Mouse (Mus musculus) left cerebral cortex, postnatal 14 days (tissue): ENCODE results near the gene Kcnk4. TPM values are rescaled to one million over a fixed set of nuclear protein-coding genes. Genes with fewer than 3 reads are reported as not detected.
"Not testable (repeated sequence)": the region's sequence is repeated elsewhere in the genome, so short reads cannot be mapped to it uniquely, and the experiment has no call there.

Experiments used
- DNase-seq, 2 experiments: peaks; one replicate each; pipeline ENCODE4 v3.0.0; 2021 to 2022; ENCODE audit warnings: low spot score in 2 of 2, mixed read lengths in 1 of 2
- intact Hi-C: fragments of 180-260 bp; cut with DNase I; formaldehyde crosslinking; loops from one replicate; pipeline ENCODE4 v1.15.1; 2025
- microRNA-seq, 2 experiments: library from miRNA; unstranded; fragments of <30 nt; microRNA quantifications; one replicate each; pipeline ENCODE4 v1.2.0; 2022
- total RNA-seq, 2 experiments: library from RNA; stranded (reverse); gene quantifications; 2 replicates each; pipeline ENCODE4 v1.2.3; 2021

Kcnk4 gene
- total RNA-seq, 2 experiments from 2014 or later, result 44.9 to 50.4 TPM

DNA sequence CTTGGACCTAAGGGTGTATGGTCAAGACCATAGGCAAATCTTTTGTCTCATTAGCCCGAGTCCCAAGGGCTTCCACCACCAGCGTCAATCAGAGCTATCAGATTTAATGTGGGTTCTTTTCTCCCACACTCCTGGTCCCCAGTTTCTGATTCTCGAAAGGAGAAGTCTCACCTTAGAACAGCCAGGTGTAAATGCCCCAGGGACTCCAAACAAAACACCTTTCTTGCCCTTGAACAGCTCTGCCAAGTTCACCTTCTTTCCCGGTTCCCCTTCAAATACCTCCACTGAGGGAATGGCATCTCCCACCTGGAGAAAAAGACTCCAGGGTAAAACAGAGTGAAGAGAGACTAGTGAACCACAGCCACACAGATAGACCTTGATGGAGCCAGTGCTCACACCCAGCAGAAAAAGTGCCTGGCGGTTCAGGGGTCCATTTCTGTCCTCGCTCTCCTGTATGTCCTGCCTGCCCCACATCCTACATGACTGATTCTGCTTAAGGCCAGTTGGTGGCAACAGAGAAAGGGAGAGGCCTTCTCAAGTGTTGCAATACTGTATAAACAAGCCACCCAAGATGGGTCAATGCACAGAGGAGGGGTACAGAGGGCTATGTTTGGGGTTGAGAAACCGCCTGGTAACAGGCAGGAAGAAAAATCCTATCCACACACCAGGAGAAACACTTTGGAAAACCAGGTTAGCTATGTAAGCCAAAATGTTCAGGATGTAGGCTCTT is 26.3 kb downstream of the Kcnk4 start:
- intact Hi-C loops, result loop anchor here (5.0 kb wide), 1 partner anchor 51 kb away; the partner anchor contains the start of gene Ccdc88b

DNA sequence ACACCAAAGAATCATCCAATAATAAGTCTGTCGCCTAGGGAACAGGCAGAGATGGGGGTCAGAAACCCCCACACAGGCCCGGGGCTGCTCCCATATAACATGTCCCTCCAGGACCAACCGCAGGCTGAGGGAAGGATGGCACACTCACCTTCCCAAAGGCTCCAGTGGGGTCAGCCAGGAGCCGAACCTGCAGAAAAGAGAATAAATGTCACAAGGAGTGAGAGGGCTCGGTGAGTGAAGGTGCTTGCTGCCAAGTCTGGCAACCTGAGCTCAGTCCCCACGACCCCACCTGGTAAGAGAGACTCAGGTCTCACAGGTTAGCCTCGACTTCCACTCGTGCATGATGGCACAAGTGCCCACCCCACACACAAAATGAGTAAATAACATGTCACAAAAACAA is 27.2 kb downstream of the Kcnk4 start:
- no peak for DNase-seq
- intact Hi-C loops, result loop anchor here (5.0 kb wide), 1 partner anchor 50 kb away; the partner anchor contains the start of gene Ccdc88b

More for the DNA sequence above, 26.3 kb downstream of the Kcnk4 start:
- DNase-seq, result no peak

DNA sequence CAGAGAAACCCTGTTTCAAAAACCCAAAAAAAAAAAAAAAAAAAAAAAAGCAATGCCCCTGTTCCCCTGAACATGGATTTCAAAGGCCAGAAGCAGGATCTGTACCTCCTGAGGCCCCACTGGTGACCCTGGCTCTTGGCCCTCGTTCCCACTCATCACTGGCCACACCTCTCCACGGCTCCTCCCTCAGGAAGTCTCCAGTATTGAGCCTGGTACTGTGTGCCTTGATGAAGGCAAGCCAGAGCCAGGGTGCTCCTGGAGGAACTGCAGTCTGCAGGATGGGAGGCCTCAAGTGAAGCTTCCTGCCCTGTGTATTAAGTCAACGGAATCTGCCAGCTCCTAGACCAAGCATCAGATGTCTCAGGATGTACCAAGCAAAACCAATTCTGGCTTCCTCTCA is 28.1 kb downstream of the Kcnk4 start:
- DNase-seq, result no peak
- intact Hi-C loops, result loop anchor here (5.0 kb wide), 1 partner anchor 49 kb away; the partner anchor contains the start of gene Ccdc88b

GRCm38 (mm10) chr19:6905498-6906159 is 28.7 kb downstream of the Kcnk4 start:
- intact Hi-C loops, result loop anchor here (5.0 kb wide), 1 partner anchor 48 kb away; the partner anchor contains the start of gene Ccdc88b
- no peak for DNase-seq

- DNase-seq, result no peak
- intact Hi-C loops, result loop anchor here (5.0 kb wide), 1 partner anchor 48 kb away; the partner anchor contains the start of gene Ccdc88b
These were observed 29.5 kb downstream of the Kcnk4 start for GRCm38 (mm10) chr19:6904846-6905245.

- DNase-seq, result no peak
- intact Hi-C loops, result no loop called here
These were observed 31.3 kb downstream of the Kcnk4 start for GRCm38 (mm10) chr19:6903031-6903430.

GRCm38 (mm10) chr19:6899641-6900040 is 34.7 kb downstream of the Kcnk4 start:
- DNase-seq, result no peak
- intact Hi-C loops, result no loop called here

DNA sequence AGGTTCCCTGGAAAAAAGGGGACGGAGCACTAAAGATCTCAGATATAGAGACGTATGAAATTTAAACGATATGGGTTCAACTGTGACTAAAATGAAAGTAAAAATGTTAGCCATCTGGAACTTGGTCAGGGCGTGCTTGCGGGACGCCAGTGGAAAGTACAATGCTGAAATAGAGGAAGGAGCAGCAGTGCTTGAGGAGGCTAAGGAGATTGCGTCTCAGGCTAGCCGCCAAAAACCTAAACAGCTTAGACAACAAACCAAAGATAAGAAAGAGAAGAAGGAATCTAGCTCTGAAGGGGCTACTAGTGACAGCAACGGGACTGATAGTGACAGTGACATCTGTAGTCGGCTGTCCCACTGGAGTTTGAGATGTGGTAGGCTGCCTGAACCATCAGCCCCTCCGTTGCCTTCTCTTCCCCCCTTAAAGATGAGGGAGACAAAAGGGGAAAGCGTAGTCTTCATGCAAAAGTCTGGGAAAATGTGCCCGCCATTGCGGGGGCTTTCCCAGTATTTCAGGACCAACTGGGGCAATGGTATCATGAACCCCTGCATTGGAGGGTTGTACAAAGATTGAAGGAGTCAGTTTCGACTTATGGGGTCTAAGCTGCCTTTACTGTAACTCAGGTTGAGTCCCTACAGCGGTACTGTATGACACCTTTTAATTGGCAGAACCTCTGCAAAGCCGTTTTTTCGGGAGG is 38.6 kb downstream of the Kcnk4 start:
- intact Hi-C loops, DNase-seq: not testable (repeated sequence)

DNA sequence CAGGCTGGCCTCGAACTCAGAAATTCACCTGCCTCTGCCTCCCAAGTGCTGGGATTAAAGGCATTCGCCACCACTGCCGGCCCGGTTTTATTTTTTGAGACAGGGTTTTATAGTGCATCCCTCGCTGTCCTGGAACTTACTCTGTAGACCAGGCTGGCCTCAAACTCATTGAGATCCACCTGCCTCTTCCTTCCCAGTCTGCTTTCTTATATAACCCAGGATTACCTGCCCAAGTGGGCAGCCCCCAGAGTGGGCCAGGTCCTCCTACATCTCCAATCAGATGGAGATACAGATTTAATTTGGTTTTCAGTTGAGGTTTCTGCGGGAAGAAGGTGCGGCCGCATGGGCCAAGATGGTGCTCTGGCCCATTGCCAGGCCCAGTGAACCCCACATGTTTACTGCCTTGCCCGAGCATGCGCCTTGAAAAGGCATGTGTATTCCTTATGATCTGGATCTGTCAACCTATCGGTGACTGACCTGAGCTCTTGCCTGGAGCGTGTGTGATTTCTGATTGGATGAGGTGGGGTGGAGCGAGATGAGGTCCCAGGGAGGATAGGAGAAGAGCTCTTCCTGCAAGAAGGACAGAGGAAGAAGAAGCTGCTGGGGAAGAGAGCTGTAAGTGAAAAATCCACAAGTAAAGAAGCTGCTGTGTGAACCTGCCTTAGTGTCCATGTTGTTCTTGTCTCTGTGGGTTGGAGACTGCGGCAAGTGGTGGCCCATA is 40.4 kb downstream of the Kcnk4 start:
- intact Hi-C loops, result no loop called here
- no peak for DNase-seq

GRCm38 (mm10) chr19:6892512-6892911 is 41.8 kb downstream of the Kcnk4 start:
- no peak for DNase-seq

GRCm38 (mm10) chr19:6877965-6878364 is 56.4 kb downstream of the Kcnk4 start:
- intact Hi-C loops, result no loop called here

More at GRCm38 (mm10) chr19:6892512-6892911, 41.8 kb downstream of the Kcnk4 start:
- intact Hi-C loops, result no loop called here

GRCm38 (mm10) chr19:6876799-6877198 is 57.5 kb downstream of the Kcnk4 start:
- intact Hi-C loops, result no loop called here
- no peak for DNase-seq

More at GRCm38 (mm10) chr19:6877965-6878364, 56.4 kb downstream of the Kcnk4 start:
- DNase-seq, result no peak

DNA sequence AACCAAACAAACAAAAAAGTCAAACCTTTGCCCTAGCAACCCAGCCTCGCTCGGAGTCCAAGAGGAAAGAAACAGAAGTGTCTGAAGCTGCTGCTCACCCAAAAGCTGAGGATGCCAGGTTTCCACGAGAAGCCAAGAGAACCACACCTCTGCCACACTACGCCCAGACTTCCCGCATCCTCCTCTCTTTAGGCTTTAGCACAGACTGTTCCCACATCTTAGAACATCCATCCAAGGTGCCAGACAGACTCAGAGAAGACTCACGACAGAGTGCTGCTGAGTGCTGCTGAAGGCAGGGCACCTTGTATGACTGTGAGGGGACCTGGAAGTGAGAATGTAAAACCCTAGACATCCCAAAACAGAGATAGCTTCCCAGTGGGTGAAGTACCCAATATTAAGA is 58.5 kb downstream of the Kcnk4 start:
- intact Hi-C loops, result no loop called here
- no peak for DNase-seq

DNA sequence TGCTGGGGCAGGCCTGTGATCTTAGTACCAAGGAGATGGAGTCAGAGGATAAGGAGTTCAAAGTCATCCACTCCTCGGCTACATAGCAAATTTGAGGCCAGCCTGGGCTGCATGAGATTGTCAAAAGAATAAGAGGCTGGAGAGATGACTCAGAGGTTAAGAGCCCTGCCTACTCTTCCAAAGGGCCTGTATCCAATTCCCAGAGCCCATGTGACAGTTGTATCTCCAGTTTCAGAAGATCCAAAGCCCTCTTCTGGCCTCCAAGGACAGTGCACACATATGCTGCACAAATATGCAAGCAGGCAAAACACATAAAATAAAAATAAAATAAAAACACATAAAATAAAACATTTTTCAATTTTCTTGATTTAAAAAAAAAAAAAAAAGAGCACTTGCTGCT is 60.1 kb downstream of the Kcnk4 start:
- DNase-seq, result no peak
- intact Hi-C loops, result no loop called here

Small RNA genes lying within 50 kb of the gene (microRNA-seq; reads per million reads assigned to microRNA genes)
- gene Mir6990, result 7.7 to 9.4 reads per million in 2 experiments

Other genes with a start within 250 kb of the Kcnk4 start
- 10 to 100 TPM; 30.4 to 32.8 TPM for gene Rps6ka4, start 93.9 kb downstream of the Kcnk4 start, total RNA-seq
- 1 to 10 TPM; 2.6 to 3.4 TPM for gene Ccdc88b, start 76.3 kb downstream of the Kcnk4 start, total RNA-seq
- gene Trmt112, start 24.8 kb downstream of the Kcnk4 start, total RNA-seq, result 10 to 100 TPM; 34.4 to 36.5 TPM
- 100 to 1,000 TPM; 354 to 355 TPM for gene Prdx5, start 24.4 kb downstream of the Kcnk4 start, total RNA-seq
- gene Esrra, start 12.7 kb downstream of the Kcnk4 start, total RNA-seq, result 10 to 100 TPM; 56.0 to 60.9 TPM
- 10 to 100 TPM; 23.0 to 28.8 TPM for gene Catsperz, start 9.1 kb downstream of the Kcnk4 start, total RNA-seq
- 10 to 100 TPM; 35.2 to 36.0 TPM for gene Bad, start 7.3 kb upstream of the Kcnk4 start, total RNA-seq
- 10 to 100 TPM; 91.5 to 92.3 TPM for gene Gpr137, start 8.0 kb upstream of the Kcnk4 start, total RNA-seq
- gene Ppp1r14b, start 40.5 kb upstream of the Kcnk4 start, total RNA-seq, result 10 to 100 TPM; 55.4 to 71.5 TPM
- gene Plcb3, start 42.0 kb upstream of the Kcnk4 start, total RNA-seq, result 10 to 100 TPM; 13.4 to 13.6 TPM
- gene Fkbp2, start 46.0 kb upstream of the Kcnk4 start, total RNA-seq, result 10 to 100 TPM; 69.4 to 78.8 TPM
- gene Vegfb, start 53.1 kb upstream of the Kcnk4 start, total RNA-seq, result 10 to 100 TPM; 64.3 to 75.4 TPM
- gene Dnajc4, start 58.1 kb upstream of the Kcnk4 start, total RNA-seq, result 10 to 100 TPM; 21.1 to 21.2 TPM
- 10 to 100 TPM in 1 of 2 experiments, 1 to 10 TPM in 1; 8.7 to 10.1 TPM for gene Nudt22, start 61.6 kb upstream of the Kcnk4 start, total RNA-seq
- 10 to 100 TPM; 19.1 to 20.7 TPM for gene Trpt1, start 61.6 kb upstream of the Kcnk4 start, total RNA-seq
- gene Fermt3, start 85.0 kb upstream of the Kcnk4 start, total RNA-seq, result 1 to 10 TPM; 4.5 to 4.6 TPM
- 100 to 1,000 TPM; 155 to 165 TPM for gene Stip1, start 105.5 kb upstream of the Kcnk4 start, total RNA-seq
- 10 to 100 TPM in 1 of 2 experiments, 1 to 10 TPM in 1; 8.4 to 11.3 TPM for gene Macrod1, start 122.3 kb upstream of the Kcnk4 start, total RNA-seq
- gene Flrt1, start 171.2 kb upstream of the Kcnk4 start, total RNA-seq, result 10 to 100 TPM; 33.0 to 35.2 TPM